Mouse (Mus musculus) forebrain, embryonic 11.5 days (tissue): ENCODE measurements around the gene Slc13a2. TPM values are rescaled to one million over a fixed set of nuclear protein-coding genes. Genes with fewer than 3 reads are reported as not detected.

Source experiments
- ATAC-seq: fragments of 200-750 bp; cut with Nextera tagmentation; replicated peaks from 2 replicates; pipeline ENCODE4 v1.8.0; 2017; ENCODE audit warnings: moderate TSS enrichment; ENCODE audit not compliant: low FRiP score
- DNase-seq: peaks from one replicate; pipeline ENCODE4 v3.0.0-alpha.2; 2017; ENCODE audit warnings: low spot score
- H3K27ac ChIP-seq: fragments of 300-500 bp; sonication (generic); 2 replicates; pipeline ENCODE4 v1.5.1; 2014; ENCODE audit warnings: low read depth, low read length
- H3K27me3 ChIP-seq: fragments of 300-500 bp; sonication (generic); 2 replicates; pipeline ENCODE4 v1.6.1; 2014; ENCODE audit warnings: mild to moderate bottlenecking, low read length, mixed read lengths; ENCODE audit not compliant: control insufficient read depth, insufficient read depth
- H3K36me3 ChIP-seq: fragments of 300-500 bp; sonication (generic); 2 replicates; pipeline ENCODE4 v1.6.1; 2014; ENCODE audit warnings: mild to moderate bottlenecking, low read length, moderate library complexity, mixed read lengths; ENCODE audit not compliant: control insufficient read depth, insufficient read depth
- H3K4me1 ChIP-seq: fragments of 300-500 bp; sonication (generic); replicated peaks from 2 replicates; pipeline ENCODE4 v1.6.1; 2014; ENCODE audit warnings: low read length, mixed read lengths; ENCODE audit not compliant: control insufficient read depth, insufficient read depth
- H3K4me2 ChIP-seq: fragments of 300-500 bp; sonication (generic); 2 replicates; pipeline ENCODE4 v1.6.1; 2014; ENCODE audit warnings: low read depth, mild to moderate bottlenecking, low read length, moderate library complexity, mixed read lengths; ENCODE audit not compliant: severe bottlenecking
- H3K4me3 ChIP-seq: fragments of 300-500 bp; sonication (generic); 2 replicates; pipeline ENCODE4 v1.5.1; 2014; ENCODE audit warnings: low read depth, low read length
- H3K9ac ChIP-seq: fragments of 300-500 bp; sonication (generic); 2 replicates; pipeline ENCODE4 v1.6.1; 2014; ENCODE audit warnings: low read length
- H3K9me3 ChIP-seq: fragments of 300-500 bp; sonication (generic); 2 replicates; pipeline ENCODE4 v1.6.1; 2016; ENCODE audit warnings: low read length, mixed read lengths; ENCODE audit not compliant: control insufficient read depth
- WGBS: fragments of 180-500 bp; shearing (Covaris S2); extraction: QIAGEN DNeasy Blood & Tissue Kit; methylation state at CpG from one replicate; pipeline ENCODE4 v1.1.7; 2014; 5-methylcytosine and 5-hydroxymethylcytosine counted together
- polyA plus RNA-seq: library from polyadenylated mRNA; unstranded; fragments of >200 nt; fragmentation: Nextera tagmentation; extraction: Ambion mirVana; gene quantifications from 2 replicates; pipeline ENCODE4 v1.2.1, GENCODE M21; 2014

Slc13a2 gene
- polyA plus RNA-seq, 1 experiment from 2014 or later: not detected

GRCm38 (mm10) chr11:78363309-78364007 is 58.6 kb downstream of the Slc13a2 start:
- Histone ChIP-seq H3K36me3 (no peaks in the 10 kb centered on the region), H3K9me3 (no peaks in the 10 kb centered on the region), H3K27ac (no peak overlapping the region), H3K4me1 (no peaks in the 10 kb centered on the region), H3K27me3 (no peaks in the 10 kb centered on the region), H3K4me2 (no peak overlapping the region), H3K4me3 (no peak overlapping the region), H3K9ac (no peak overlapping the region)
- DNase-seq: no peak
- 78% methylated on average over 13 of the region's 13 CpGs for whole genome bisulfite sequencing
- ATAC-seq: no peak

- Histone ChIP-seq H3K27me3 (no peaks in the 10 kb centered on the region), H3K9me3 (no peaks in the 10 kb centered on the region), H3K9ac (no peak overlapping the region), H3K4me1 (no peaks in the 10 kb centered on the region), H3K36me3 (no peaks in the 10 kb centered on the region), H3K27ac (no peak overlapping the region), H3K4me2 (0 out of 2 replicates have a peak overlapping the region, but pooled peaks have one; percentile 19), H3K4me3 (no peak overlapping the region)
- DNase-seq (no peak), ATAC-seq (no peak)
- 61% methylated on average over 2 of the region's 2 CpGs for WGBS
These were observed 61.3 kb downstream of the Slc13a2 start for GRCm38 (mm10) chr11:78360789-78361131.

- Histone ChIP-seq H3K27ac (no peak overlapping the region), H3K9me3 (no peaks in the 10 kb centered on the region), H3K4me3 (peak overlapping the region; percentile 17), H3K4me1 (no peaks in the 10 kb centered on the region), H3K9ac (no peak overlapping the region), H3K36me3 (no peaks in the 10 kb centered on the region), H3K4me2 (peak overlapping the region; percentile 19; the same call in 1 of the 2 replicates), H3K27me3 (no peaks in the 10 kb centered on the region)
- whole genome bisulfite sequencing: 12% methylated on average over 13 of the region's 13 CpGs
- ATAC-seq (peak; percentile 60; the same call in 1 of the 2 replicates), DNase-seq (peak; percentile 84)
These were observed 61.8 kb downstream of the Slc13a2 start for GRCm38 (mm10) chr11:78360125-78360788.

- H3K27ac ChIP-seq: no peak overlapping the region
- no peak overlapping the region for H3K9ac ChIP-seq
- no peak for ATAC-seq
- H3K4me2 ChIP-seq: no peak overlapping the region
- H3K4me1 ChIP-seq: no peaks in the 10 kb centered on the region
- peak; percentile 78 for DNase-seq
- no peaks in the 10 kb centered on the region for H3K9me3 ChIP-seq
- WGBS: 13% methylated on average over 22 of the region's 22 CpGs
- H3K36me3 ChIP-seq: no peaks in the 10 kb centered on the region
- H3K27me3 ChIP-seq: no peaks in the 10 kb centered on the region
- H3K4me3 ChIP-seq: no peak overlapping the region
These were observed 63.5 kb downstream of the Slc13a2 start for GRCm38 (mm10) chr11:78358330-78359007.

GRCm38 (mm10) chr11:78355471-78356238 is 66.4 kb downstream of the Slc13a2 start:
- 32% methylated on average over 4 of the region's 4 CpGs for WGBS
- Histone ChIP-seq H3K4me2 (no peak overlapping the region), H3K27ac (no peak overlapping the region), H3K9me3 (no peaks in the 10 kb centered on the region), H3K36me3 (no peaks in the 10 kb centered on the region), H3K4me1 (no peaks in the 10 kb centered on the region), H3K27me3 (no peaks in the 10 kb centered on the region), H3K4me3 (no peak overlapping the region), H3K9ac (peak overlapping the region; percentile 27; the same call in 1 of the 2 replicates)
- DNase-seq (peak; percentile 89), ATAC-seq (no peak)

GRCm38 (mm10) chr11:78354905-78355304 is 67.1 kb downstream of the Slc13a2 start:
- Histone ChIP-seq H3K36me3 (no peaks in the 10 kb centered on the region), H3K27me3 (no peaks in the 10 kb centered on the region), H3K4me3 (no peak overlapping the region), H3K4me1 (no peaks in the 10 kb centered on the region), H3K4me2 (no peak overlapping the region), H3K9ac (no peak overlapping the region), H3K27ac (no peak overlapping the region), H3K9me3 (no peaks in the 10 kb centered on the region)
- 91% methylated on average over 6 of the region's 6 CpGs for WGBS
- ATAC-seq (no peak), DNase-seq (no peak)

- DNase-seq (no peak), ATAC-seq (no peak)
- 95% methylated on average over 1 of the region's 1 CpGs for whole genome bisulfite sequencing
- Histone ChIP-seq H3K27ac (no peak overlapping the region), H3K4me1 (no peaks in the 10 kb centered on the region), H3K9ac (no peak overlapping the region), H3K36me3 (no peaks in the 10 kb centered on the region), H3K4me2 (no peak overlapping the region), H3K4me3 (no peak overlapping the region), H3K27me3 (no peaks in the 10 kb centered on the region), H3K9me3 (no peaks in the 10 kb centered on the region)
These were observed 68.9 kb downstream of the Slc13a2 start for GRCm38 (mm10) chr11:78353081-78353480.
